Mouse (Mus musculus) heart, postnatal 0 days (tissue): ENCODE measurements around the gene Cxcl16.

Experiments
- CTCF ChIP-seq: IDR thresholded peaks from 2 replicates; pipeline ENCODE4 v1.5.1; 2016; ENCODE audit warnings: antibody characterized with exemption, control low read depth, low read depth
- EP300 ChIP-seq: IDR thresholded peaks from 2 replicates; pipeline ENCODE4 v1.6.1; 2016; ENCODE audit warnings: antibody characterized with exemption, low read depth

GRCm38 (mm10) chr11:70410297-70410643 is 49.5 kb downstream of the Cxcl16 start:
- TF ChIP-seq CTCF (no peak), EP300 (no peak)
